Mouse (Mus musculus): ENCODE results near the gene Tmod4.
"Not testable (repeated sequence)": the region's sequence is repeated elsewhere in the genome, so short reads cannot be mapped to it uniquely, and the experiment has no call there.

Gene Tmod4

GRCm38 (mm10) chr3:95124246-95124645 lies at the start of gene Tmod4:
Gene Tmod4, plus strand, starts transcription at chr3:95124476.
- in situ Hi-C loops (cut with MboI, MseI), result no loop called here

GRCm38 (mm10) chr3:95088071-95088470 lies 36.2 kb upstream of the Tmod4 start:
- in situ Hi-C loops (cut with MboI, MseI), result no loop called here

- in situ Hi-C loops (cut with MboI, MseI), result loop anchor here (5.0 kb wide), 1 partner anchor 39 kb away; no protein-coding TSS in a partner anchor
These were observed 23.4 kb upstream of the Tmod4 start for GRCm38 (mm10) chr3:95100854-95101253.

DNA sequence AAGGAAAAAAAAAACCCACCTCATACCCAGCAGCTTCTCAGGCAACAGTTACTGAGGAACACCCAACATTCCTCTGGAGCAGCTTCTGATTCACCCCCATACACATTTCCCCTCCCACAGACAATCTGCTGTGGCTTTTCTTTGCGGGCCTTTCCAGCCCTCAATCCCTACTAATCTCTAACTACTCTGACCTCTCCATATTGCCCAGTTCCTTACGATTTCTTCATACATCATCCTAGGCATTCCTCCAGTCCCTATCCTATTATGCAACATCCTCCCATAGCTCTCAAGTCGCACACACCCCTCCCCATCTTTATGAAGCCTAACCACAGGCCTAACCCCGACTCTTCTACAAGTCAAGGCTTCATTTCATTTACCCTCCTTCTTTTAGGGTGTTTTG lies 19.2 kb upstream of the Tmod4 start:
- in situ Hi-C loops (cut with MboI, MseI), result no loop called here

DNA sequence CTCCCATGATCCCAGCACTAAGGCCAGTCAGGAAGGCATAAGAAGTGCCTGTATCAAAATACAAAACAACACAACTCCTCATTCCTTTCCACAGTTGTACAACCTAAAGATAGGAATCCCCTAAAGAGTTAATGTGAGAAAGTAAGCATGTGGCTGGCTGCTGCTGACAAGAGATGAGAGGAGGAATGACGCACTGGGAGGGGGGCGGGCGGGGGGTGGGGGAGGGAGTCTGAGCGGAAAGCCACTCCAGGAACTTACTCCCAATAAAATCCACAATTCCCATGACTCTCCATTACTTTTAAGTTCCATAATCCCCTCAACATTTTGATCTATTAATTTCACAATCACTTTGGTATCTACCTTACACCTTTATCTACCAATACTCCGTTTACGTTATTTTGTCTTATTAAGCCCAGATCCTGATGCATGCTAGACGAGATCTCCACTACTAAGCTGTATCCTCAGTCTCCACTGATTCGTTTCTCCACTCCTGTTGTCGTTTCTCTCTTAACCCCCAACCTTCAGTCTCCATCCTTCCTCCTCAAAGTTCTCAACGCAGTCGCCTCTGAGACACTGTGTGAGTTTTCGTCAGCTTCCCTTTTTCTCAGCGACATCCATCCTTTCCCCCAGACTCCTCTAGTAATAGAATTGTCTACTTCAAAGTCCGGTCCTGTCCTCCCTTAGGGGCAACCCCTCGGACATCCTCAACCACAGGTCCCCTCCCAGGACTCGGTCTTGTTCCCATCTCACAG lies 18.5 kb upstream of the Tmod4 start:
- in situ Hi-C loops (cut with MboI, MseI), result no loop called here

GRCm38 (mm10) chr3:95106338-95107117 lies 17.7 kb upstream of the Tmod4 start, which contains the start of gene Pip5k1a:
Gene Pip5k1a, minus strand, starts transcription at chr3:95106930.
- in situ Hi-C loops (cut with MboI, MseI), result no loop called here

- in situ Hi-C loops (cut with MboI, MseI), result not testable (repeated sequence)
These were observed 17.0 kb upstream of the Tmod4 start for GRCm38 (mm10) chr3:95107308-95107707.

DNA sequence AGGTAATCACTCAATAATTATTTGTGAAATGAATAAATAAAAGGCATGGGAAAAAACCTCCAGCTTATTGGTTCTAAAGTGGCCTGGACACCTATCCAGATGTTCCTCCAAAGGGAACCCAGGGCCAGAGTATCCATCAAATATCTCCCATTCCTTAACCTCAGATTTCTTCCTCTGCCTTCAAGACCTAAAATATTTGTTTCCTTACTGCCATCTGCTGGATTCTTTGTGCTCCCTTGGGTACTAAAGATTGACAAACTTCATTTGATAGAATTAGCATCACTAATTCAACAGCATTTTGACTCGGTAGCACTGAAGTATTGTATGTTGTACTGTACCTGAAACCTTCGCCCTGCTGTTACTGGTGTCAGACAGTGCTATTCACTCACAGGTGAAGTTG lies 16.4 kb upstream of the Tmod4 start:
- in situ Hi-C loops (cut with MboI, MseI), result no loop called here

GRCm38 (mm10) chr3:95110911-95111726 lies 13.2 kb upstream of the Tmod4 start, which contains the start of gene Vps72:
Gene Vps72, plus strand, starts transcription at chr3:95111022.
- in situ Hi-C loops (cut with MboI, MseI), result no loop called here

GRCm38 (mm10) chr3:95112760-95113159 lies 11.5 kb upstream of the Tmod4 start:
- in situ Hi-C loops (cut with MboI, MseI), result no loop called here

DNA sequence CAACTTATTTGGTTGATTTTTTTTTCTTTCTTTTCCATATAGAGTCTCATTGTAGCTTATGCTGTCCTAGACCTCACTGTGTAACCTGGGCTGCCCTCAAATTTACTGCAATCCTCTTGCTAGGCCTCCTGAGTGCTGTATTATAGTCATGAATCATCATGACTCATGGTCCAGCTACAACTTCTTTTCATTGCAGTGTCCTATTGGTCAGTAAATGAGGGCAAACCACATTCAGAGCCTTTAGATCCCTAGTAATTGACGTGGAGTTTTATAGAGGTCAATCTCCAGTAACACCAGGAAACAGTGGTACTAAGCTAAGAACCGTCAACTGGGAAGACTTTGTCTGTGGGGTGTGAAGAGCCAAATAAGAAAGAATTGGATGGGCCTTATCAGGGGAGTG lies 6.5 kb upstream of the Tmod4 start:
- in situ Hi-C loops (cut with MboI, MseI), result no loop called here

DNA sequence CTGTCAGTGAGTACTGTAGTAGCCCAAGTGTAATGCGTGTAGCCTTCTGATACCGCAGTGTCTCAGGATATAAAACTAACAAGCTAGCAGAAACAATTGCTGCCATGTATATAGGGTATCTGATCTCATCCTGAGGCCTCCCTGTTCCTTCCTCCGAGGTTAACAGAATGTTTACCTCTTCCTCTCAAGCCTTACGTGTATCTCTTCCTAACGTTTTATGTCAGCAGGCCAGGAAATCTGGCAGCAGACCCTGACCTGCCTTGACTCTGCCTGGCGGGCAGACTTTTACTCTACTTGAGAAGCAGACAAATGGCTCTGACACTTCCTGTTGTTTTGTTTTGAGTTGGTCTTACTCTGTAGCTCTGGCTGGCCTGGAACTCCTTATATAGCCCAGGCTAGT lies 2.7 kb upstream of the Tmod4 start:
- in situ Hi-C loops (cut with MboI, MseI), result no loop called here

GRCm38 (mm10) chr3:95124972-95125371 lies 696 bp downstream of the Tmod4 start:
- in situ Hi-C loops (cut with MboI, MseI), result no loop called here

- in situ Hi-C loops (cut with MboI, MseI), result no loop called here
These were observed 5.0 kb downstream of the Tmod4 start for GRCm38 (mm10) chr3:95129226-95129651.

GRCm38 (mm10) chr3:95130081-95130480 lies 5.8 kb downstream of the Tmod4 start:
- in situ Hi-C loops (cut with MboI, MseI), result loop anchor here (10.0 kb wide), 1 partner anchor 685 kb away; the partner anchor contains the start of gene Rprd2

GRCm38 (mm10) chr3:95132389-95132788 lies 8.1 kb downstream of the Tmod4 start:
- in situ Hi-C loops (cut with MboI, MseI), result loop anchor here (10.0 kb wide), 1 partner anchor 682 kb away; the partner anchor contains the start of gene Rprd2

GRCm38 (mm10) chr3:95133176-95133575 lies 8.9 kb downstream of the Tmod4 start:
- in situ Hi-C loops (cut with MboI, MseI), result loop anchor here (10.0 kb wide), 1 partner anchor 682 kb away; the partner anchor contains the start of gene Rprd2

DNA sequence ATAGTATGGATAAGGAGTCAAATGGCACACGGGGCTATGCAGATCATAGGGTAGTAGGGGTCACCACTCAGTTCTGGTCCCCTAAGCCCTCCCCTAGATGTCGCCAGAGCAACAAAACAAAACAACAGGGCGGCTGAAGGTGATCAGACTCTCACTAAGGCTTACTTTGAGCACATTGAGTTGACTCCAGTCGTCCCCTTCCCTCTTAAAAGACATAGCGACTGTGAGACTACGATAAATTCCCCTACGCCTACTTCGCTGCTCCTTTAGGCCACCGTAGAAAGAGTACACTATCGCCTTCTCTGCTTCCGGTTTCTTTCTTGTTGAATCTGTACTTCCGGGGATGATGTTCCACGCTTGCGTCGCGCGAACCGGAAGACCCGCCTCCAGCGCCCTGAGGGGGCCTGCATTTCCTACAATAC lies 9.4 kb downstream of the Tmod4 start, which contains the start of the genes Scnm1 and Lysmd1:
Gene Scnm1 (minus strand): TSS at position 332 of the 422 bp plus-strand sequence.
Gene Lysmd1 (plus strand): TSS at position 409 of the 422 bp plus-strand sequence.
- in situ Hi-C loops (cut with MboI, MseI), result loop anchor here (10.0 kb wide), 1 partner anchor 681 kb away; the partner anchor contains the start of gene Rprd2

DNA sequence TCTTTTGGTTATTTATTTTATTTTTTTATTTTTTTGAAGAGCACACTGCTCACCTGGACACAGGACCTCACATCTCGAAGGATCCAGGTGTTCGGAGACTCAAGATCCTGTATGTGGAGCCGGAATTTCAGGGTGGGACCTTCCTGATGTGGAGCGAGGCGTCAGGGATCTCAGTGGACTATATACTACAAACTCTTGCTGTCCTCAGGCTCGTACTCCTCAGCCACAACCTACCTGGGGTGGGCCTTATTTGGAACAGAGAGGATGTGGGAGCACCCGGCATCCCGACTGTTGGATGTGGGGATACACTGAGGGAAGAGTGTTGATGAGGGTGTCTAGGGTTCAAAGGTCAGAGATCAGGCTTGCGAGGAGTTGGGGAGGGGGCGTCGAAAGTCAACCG lies 9.9 kb downstream of the Tmod4 start:
- in situ Hi-C loops (cut with MboI, MseI), result loop anchor here (10.0 kb wide), 1 partner anchor 681 kb away; the partner anchor contains the start of gene Rprd2

GRCm38 (mm10) chr3:95135023-95135422 lies 10.7 kb downstream of the Tmod4 start:
- in situ Hi-C loops (cut with MboI, MseI), result loop anchor here (5.0 to 10.0 kb wide), 2 partner anchors 680 to 1208 kb away; partner anchors contain the start of gene Rprd2
